Mouse (Mus musculus): Measurements from ENCODE around the gene Serpinb6a. TPM values are rescaled to one million over a fixed set of nuclear protein-coding genes. Genes with fewer than 3 reads are reported as not detected.

The Serpinb6a gene
- polyA plus RNA-seq, 1 experiment from 2014 or later, result 36.5 TPM

DNA sequence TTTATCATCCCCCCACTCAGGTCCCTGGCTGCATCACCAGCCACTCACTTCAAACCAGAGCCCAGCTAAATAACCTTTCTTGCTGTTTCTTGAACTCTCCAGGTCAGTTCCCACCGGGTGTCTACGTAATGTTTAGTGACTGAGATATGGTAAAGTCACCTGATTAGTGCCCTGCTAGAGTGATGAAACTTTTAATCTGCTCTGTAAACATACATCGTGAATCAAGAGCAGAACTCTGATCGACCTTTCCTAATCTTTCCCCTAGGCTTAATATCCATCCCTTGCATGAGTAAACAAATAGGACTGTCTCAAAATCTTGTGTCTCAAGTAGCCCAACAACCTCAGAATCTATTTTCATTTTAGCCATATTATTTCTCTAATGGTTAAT, 36.6 kb downstream of the Serpinb6a start:
- Histone ChIP-seq H3K4me3 (no peak overlapping the region), H3K9ac (replicated peaks) (no peak overlapping the region), H3K4me2 (replicated peaks) (no peak overlapping the region), H3K27me3 (no peaks in the 10 kb centered on the region), H3K4me1 (peaks cover 14% of the 10 kb centered on the region; the same call in 1 of the 2 replicates), H3K9me3 (no peaks in the 10 kb centered on the region), H3K36me3 (no peaks in the 10 kb centered on the region), H3K27ac (replicated peaks) (no peak overlapping the region)
- WGBS, result 80% methylated on average over 4 of the region's 4 CpGs
- ATAC-seq (replicated peaks), result no peak

DNA sequence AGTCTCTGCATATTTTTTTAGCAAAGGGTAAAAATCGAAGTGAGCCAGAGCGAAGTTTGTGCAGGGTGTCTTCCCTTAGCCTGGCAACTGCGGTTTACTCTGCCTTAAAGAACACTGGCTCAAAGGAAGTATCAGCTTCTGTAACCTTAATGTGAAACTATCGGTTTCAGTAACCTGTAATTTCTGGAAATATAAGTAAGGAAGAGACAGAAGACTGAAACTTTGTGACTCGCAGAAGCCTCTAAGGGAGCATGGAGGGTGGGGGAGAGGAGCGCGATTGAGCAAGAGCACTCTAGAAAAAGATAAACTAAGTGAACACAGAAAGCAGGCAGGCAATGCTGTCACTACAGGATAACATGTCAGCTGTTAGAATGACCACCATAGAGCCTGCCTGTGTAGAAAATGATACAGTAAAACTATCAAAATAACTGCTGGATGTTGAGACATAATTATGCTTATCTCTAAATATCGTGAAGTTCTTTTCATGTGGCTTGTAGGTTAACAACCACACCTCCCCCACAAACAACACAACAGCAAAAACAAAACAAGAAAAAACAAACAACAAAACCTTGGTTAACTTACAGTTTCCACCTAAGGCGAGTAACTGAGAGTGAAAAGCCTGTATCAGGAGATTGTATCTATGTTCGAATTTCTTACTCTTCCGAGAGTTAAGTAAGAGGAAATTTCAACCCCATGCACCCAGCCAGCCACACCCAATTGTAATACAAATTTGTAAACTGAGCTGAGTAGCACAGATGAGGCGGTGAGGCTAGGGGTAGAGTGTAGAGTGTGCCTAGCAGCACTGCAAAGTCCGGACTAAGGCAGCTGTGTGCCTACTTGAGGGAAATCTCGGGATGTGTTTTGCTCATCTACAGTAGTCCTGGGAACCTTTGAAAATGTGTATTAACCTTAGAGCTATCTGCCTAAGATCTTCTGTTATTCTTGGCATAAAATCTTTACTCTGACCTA, 37.3 kb downstream of the Serpinb6a start:
- ATAC-seq (replicated peaks), result peak; percentile 11; the same call in 1 of the 2 replicates
- H3K9me3 ChIP-seq, result no peaks in the 10 kb centered on the region
- peak overlapping the region; percentile 67 for H3K27ac ChIP-seq (replicated peaks)
- no peaks in the 10 kb centered on the region for H3K27me3 ChIP-seq
- H3K9ac ChIP-seq (replicated peaks), result peak overlapping the region; percentile 61
- peak overlapping the region; percentile 52 for H3K4me3 ChIP-seq
- H3K36me3 ChIP-seq, result no peaks in the 10 kb centered on the region
- H3K4me2 ChIP-seq (replicated peaks), result peak overlapping the region; percentile 80
- WGBS, result 33% methylated on average over 14 of the region's 14 CpGs
- peaks cover 14% of the 10 kb centered on the region; the same call in 1 of the 2 replicates for H3K4me1 ChIP-seq

DNA sequence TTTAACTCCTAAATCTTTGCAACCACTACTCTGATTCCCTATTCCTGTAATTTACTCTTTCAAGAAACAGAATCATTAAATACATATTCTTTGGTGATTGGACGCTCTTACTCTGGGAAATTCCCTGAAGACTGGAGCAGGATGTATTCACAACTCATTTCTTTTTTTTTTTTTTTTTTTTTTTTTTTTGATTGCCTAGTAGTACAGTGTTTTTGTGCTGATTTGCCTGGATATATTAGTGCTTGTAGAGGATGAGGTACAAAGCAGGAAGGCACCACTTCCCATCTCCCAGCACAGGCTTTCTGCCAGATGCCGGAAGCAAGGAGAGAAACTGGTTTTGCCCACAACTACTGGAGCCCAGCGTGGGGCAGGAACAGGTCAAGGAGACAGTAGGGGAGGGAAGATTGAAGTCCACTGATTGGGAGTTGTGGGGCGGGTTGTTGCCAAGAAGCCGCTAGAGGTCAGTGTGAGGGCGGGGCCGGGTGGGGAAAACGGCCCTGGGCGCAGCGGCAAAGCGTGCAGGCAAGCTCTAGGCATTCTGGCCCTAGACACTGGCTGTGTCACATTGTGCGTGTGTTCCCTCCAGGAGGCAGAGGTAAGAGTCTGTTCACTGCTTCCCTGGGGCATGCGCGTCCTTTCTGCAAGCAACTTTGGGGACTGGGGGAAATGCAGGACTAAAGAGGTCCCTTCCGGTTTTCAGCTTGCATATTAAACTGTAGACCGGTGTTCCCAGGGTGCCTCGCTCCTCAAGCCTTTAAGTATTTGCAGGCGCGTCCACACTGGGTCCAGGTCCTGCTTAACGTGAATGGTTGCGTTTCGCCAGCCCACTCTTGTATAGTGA, 38.2 kb downstream of the Serpinb6a start, which contains the start of gene Nqo2:
TSS of gene Nqo2 (plus strand) at position 482 of the 841 bp plus-strand sequence.
- no peaks in the 10 kb centered on the region for H3K27me3 ChIP-seq
- no peaks in the 10 kb centered on the region for H3K9me3 ChIP-seq
- peak; percentile 92 for ATAC-seq (replicated peaks)
- H3K4me3 ChIP-seq, result peak within 1 kb of the TSS; percentile 52
- peaks cover 14% of the 10 kb centered on the region; the same call in 1 of the 2 replicates for H3K4me1 ChIP-seq
- H3K9ac ChIP-seq (replicated peaks), result peak within 1 kb of the TSS; percentile 61
- peak within 1 kb of the TSS; percentile 67 for H3K27ac ChIP-seq (replicated peaks)
- H3K4me2 ChIP-seq (replicated peaks), result peak within 1 kb of the TSS; percentile 80
- 3% methylated on average over 22 of the region's 22 CpGs for WGBS
- no peaks in the 10 kb centered on the region for H3K36me3 ChIP-seq

DNA sequence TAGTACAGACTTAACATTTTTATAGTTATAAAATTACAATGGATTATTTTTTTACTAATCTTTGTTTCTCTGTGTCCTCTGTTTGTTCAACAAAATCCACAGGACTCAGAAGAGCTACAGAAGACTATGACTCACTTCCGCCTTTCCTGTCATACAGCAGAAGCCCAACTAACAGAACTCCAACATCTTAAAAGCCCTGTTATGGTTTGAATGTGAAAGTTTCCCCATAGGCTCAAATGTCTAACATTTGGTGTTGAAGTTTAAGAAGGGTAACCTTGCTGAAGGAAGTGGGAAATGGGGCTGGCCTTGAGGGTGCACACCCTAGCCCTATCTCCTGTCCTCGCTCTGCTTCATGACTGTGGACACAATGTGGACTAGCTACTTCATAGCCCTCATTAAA, 42.8 kb downstream of the Serpinb6a start:
- H3K9ac ChIP-seq (replicated peaks), result no peak overlapping the region
- 91% methylated on average over 2 of the region's 2 CpGs for WGBS
- H3K36me3 ChIP-seq, result no peaks in the 10 kb centered on the region
- H3K9me3 ChIP-seq, result no peaks in the 10 kb centered on the region
- no peaks in the 10 kb centered on the region for H3K27me3 ChIP-seq
- H3K4me1 ChIP-seq, result peaks cover 5% of the 10 kb centered on the region; the same call in 1 of the 2 replicates
- H3K4me3 ChIP-seq, result no peak overlapping the region
- H3K4me2 ChIP-seq (replicated peaks), result no peak overlapping the region
- H3K27ac ChIP-seq (replicated peaks), result no peak overlapping the region
- ATAC-seq (replicated peaks), result no peak

DNA sequence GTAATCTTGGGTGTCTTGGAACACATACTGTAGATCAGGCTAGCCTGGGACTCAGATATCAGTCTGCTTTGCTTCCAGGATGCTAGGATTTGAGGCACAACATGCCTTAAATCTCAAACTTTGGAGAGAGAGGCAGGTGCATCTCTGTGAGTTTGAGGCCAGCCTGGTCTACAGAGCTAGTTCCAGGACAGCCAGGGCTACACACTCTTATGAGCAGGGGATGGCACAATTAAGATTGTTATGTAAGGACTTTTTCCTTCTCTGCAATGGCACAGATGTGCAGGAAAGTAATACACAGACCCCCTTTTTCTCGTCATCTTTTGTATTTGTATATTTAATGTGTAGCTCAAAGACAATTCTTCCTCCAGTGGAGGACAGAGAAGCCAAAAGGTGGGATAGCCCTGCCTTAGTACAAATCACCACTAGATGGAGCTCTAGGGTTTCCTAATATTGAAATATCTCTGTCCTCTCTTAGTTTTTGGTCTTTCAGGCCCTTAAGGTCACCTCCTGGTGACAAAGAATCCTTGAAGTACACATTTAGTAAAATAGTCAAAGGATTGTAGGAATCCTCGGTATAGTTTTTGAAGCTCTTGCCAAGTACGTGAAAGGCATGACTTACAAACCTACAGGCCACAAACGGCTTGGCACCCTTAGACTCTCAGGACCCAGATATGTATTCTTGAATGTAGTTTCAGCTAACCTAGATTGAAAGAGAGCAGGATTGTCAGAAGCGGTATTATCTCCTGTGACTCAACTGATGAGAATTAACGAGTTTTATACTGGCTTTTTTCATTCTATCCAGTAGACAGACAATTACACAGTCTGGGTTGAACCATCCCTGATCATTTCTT, 45.8 kb downstream of the Serpinb6a start:
- Histone ChIP-seq H3K9me3 (no peaks in the 10 kb centered on the region), H3K4me3 (no peak overlapping the region), H3K27me3 (no peaks in the 10 kb centered on the region), H3K9ac (replicated peaks) (no peak overlapping the region), H3K27ac (replicated peaks) (no peak overlapping the region), H3K4me2 (replicated peaks) (no peak overlapping the region), H3K36me3 (no peaks in the 10 kb centered on the region), H3K4me1 (no peaks in the 10 kb centered on the region)
- 40% methylated on average over 6 of the region's 6 CpGs for WGBS
- ATAC-seq (replicated peaks), result peak; percentile 58; the same call in 1 of the 2 replicates

DNA sequence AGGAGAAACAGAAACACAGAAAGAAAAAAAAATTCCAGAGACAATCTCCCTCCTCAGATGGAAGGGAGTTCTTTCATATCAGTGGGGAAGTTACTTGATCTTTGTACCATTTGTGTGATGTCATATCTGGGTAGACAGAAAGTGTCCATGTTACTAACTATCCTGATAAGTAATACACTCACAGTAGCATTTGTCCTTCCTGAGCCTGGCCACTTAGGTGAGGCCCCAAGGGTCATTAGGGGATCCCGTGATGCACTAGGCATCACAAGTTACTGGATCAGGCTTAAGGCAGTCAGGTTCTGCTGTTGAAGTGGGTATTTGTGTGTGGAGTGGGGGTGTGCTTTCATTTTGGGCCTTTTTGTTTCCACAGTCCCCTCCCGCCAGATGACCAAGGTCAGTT, 49.6 kb downstream of the Serpinb6a start:
- no peak for ATAC-seq (replicated peaks)
- H3K4me3 ChIP-seq, result no peak overlapping the region
- H3K36me3 ChIP-seq, result no peaks in the 10 kb centered on the region
- H3K27me3 ChIP-seq, result no peaks in the 10 kb centered on the region
- H3K9me3 ChIP-seq, result no peaks in the 10 kb centered on the region
- no peaks in the 10 kb centered on the region for H3K4me1 ChIP-seq
- WGBS, result 86% methylated on average over 2 of the region's 2 CpGs
- no peak overlapping the region for H3K9ac ChIP-seq (replicated peaks)
- no peak overlapping the region for H3K4me2 ChIP-seq (replicated peaks)
- no peak overlapping the region for H3K27ac ChIP-seq (replicated peaks)

DNA sequence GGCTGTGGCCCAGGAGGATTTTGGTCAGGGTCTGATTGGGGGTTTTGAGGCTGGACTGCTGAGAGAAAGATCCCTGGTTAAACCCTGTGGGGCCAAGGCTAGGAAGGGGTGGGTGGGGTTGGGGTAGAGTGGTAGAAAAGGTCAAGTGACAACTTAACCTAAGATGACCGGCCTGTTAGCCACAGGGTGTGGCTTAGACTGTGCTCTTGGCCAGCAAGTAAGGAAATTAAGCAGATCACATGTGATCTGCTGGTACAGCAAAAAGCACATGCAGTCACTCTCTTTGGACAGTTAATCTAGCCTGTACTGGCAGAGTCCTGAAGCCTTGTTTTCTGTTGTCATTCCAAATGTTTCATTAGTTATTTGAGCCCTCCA, 50.5 kb downstream of the Serpinb6a start:
- ATAC-seq (replicated peaks), result no peak
- Histone ChIP-seq H3K27ac (replicated peaks) (no peak overlapping the region), H3K9ac (replicated peaks) (no peak overlapping the region), H3K27me3 (no peaks in the 10 kb centered on the region), H3K4me3 (no peak overlapping the region), H3K4me2 (replicated peaks) (no peak overlapping the region), H3K4me1 (no peaks in the 10 kb centered on the region), H3K36me3 (no peaks in the 10 kb centered on the region), H3K9me3 (no peaks in the 10 kb centered on the region)
- WGBS, result 88% methylated on average over 1 of the region's 1 CpGs

DNA sequence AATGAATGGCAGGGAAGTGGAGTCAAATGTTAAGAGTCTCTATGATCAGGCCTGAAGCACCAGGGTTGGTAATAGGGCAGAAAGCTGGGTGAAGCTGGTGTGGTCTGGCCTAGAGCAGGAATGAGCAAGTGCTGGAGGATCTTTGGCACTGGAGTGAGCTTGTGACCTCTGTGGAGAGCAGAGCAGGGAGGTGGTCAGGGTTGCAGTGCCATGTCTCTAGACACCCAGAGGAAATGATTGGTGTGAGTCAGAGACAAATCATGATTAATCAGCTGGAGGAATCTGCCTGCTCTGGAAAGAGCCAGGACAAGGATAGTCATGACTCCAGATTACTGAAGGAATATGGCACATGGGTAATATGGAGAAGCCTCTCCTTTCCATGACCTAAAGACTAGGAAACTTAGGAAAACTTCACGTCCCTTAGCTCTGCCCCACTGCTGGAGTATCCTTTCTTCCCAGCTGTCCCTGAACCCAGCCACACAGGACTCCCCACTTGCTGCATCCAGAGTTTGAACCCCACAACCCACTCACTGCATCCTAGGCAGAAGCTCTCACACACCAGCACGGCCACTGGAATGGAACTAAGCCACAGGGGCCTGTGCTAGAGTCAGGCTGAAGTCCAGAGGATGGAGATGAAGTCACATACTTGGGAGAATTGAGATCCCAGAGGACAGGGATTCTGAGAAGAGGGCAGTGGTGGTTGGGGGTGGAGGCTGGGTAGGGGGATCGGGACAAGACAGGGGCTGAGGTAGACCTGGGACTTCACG, 51.1 kb downstream of the Serpinb6a start:
- H3K4me1 ChIP-seq, result no peaks in the 10 kb centered on the region
- no peak overlapping the region for H3K4me2 ChIP-seq (replicated peaks)
- no peak overlapping the region for H3K4me3 ChIP-seq
- no peaks in the 10 kb centered on the region for H3K36me3 ChIP-seq
- 91% methylated on average over 4 of the region's 4 CpGs for WGBS
- H3K27ac ChIP-seq (replicated peaks), result no peak overlapping the region
- H3K27me3 ChIP-seq, result no peaks in the 10 kb centered on the region
- no peak for ATAC-seq (replicated peaks)
- H3K9ac ChIP-seq (replicated peaks), result no peak overlapping the region
- H3K9me3 ChIP-seq, result no peaks in the 10 kb centered on the region

DNA sequence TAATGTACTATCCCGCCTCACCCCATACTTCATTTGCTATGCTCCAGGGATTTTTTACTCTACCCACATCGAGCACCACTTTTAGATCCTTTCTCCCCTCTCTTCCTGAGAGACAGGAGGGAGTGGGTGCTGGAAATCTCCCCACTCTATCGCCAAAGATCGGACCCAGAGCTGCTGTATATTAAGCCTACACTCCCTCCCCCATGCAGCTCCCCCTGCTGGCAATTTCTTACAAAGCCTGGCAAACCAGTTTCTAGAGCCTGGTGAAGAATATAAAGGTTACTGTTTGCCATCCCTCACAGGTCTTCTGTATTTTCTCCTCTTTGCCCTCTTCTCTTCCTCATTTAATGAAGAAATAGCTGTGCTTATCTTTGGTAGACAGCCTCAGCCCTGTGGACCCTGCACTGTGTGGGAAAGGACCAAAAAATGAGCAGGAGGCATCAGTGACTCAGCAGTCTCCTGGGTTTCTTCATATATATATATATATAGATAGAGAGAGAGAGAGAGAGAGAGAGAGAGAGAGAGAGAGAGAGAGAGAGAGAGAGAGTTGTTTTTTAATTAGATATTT, 60.3 kb downstream of the Serpinb6a start:
- Histone ChIP-seq H3K9me3 (no peaks in the 10 kb centered on the region), H3K27ac (replicated peaks) (no peak overlapping the region), H3K4me3 (no peak overlapping the region), H3K27me3 (no peaks in the 10 kb centered on the region), H3K9ac (replicated peaks) (no peak overlapping the region), H3K4me1 (no peaks in the 10 kb centered on the region), H3K4me2 (replicated peaks) (no peak overlapping the region), H3K36me3 (no peaks in the 10 kb centered on the region)
- no peak for ATAC-seq (replicated peaks)
- 42% methylated on average over 4 of the region's 4 CpGs for WGBS

DNA sequence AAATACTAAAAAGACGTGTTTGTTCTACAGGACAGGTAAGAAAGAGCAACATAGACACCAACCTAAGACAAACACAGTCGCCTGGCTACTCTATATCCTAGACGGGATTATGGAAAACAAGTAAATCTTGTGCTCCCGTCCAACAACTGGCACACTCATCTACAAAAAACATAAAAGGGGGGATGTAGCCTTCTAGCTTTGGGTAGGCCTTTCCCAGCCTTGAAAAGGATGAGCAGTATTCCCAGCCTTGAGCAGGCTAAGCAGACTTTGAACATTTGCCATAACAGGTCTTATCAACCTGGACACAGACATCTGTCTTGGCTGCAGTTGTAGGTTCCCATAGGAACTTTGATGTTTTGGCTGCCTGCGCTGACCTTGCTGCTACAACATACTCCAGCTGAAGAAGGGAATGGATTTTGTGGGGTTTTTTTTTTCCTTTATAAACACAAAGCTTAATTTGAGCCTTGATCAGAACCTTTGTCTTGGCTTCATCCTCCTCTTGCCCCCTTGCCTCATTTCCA, 61.2 kb downstream of the Serpinb6a start:
- H3K27me3 ChIP-seq, result no peaks in the 10 kb centered on the region
- H3K9ac ChIP-seq (replicated peaks), result no peak overlapping the region
- 91% methylated on average over 5 of the region's 5 CpGs for WGBS
- no peak for ATAC-seq (replicated peaks)
- H3K4me1 ChIP-seq, result no peaks in the 10 kb centered on the region
- no peak overlapping the region for H3K4me2 ChIP-seq (replicated peaks)
- no peaks in the 10 kb centered on the region for H3K9me3 ChIP-seq
- no peak overlapping the region for H3K27ac ChIP-seq (replicated peaks)
- H3K4me3 ChIP-seq, result no peak overlapping the region
- no peaks in the 10 kb centered on the region for H3K36me3 ChIP-seq
